Mouse (Mus musculus) gastrocnemius, postnatal 4 days (tissue): ENCODE results near the gene Lgi1. TPM values are rescaled to one million over a fixed set of nuclear protein-coding genes. Genes with fewer than 3 reads are reported as not detected.
A peak's percentile ranks its signal among the peaks of the same experiment; 100 is the strongest.

Source experiments
- DNase-seq, 2 experiments: peaks; one replicate each; pipeline ENCODE4 v3.0.0; 2021 to 2022; ENCODE audit warnings: low spot score in 2 of 2, mixed read lengths in 2 of 2
- total RNA-seq, 2 experiments: library from RNA; stranded (reverse); gene quantifications; 2 replicates each; pipeline ENCODE4 v1.2.3; 2021

Gene Lgi1
- total RNA-seq, 2 experiments from 2014 or later: 3.3 to 3.8 TPM

DNA sequence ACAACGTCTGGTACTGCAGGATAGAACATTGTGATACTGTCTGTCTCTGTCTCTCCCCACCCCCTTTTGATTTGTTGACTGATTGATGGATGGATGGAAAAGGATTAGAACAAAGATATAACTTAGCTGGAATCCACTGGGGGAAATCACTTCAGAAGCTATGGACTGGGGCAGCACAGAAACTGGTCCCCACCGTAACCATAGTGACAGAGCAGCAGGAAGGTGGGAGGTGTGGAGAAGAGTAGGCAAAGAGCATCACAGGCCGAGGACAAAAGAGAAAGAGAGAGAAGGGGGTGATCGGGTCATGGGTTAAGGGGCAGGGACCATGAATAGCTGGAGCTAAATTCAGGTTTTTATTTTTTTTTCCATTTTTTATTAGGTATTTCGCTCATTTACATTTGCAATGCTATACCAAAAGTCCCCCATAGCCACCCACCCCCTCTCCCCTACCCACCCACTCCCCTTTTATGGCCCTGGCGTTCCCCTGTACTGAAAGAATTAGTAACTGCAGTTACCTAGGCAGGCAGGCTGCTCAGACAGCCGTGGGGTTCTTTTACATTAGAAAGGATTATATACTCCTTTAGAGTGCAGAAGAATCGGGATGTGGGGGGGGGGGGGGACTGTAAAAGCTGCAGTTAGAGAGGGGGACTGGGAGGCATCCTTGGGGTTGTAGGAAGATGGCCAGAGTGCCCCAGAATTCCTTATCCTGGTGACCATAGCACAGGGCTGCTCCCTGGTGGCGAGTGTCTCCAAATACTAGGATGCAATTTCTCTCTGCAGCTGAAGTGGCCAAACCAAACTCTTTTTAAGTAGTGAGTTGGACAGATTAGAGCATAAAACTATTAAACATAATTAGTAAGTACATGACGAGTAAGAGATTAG lies 60.1 kb downstream of the Lgi1 start:
- DNase-seq: peak in 1 of 2 experiments; percentile 18

DNA sequence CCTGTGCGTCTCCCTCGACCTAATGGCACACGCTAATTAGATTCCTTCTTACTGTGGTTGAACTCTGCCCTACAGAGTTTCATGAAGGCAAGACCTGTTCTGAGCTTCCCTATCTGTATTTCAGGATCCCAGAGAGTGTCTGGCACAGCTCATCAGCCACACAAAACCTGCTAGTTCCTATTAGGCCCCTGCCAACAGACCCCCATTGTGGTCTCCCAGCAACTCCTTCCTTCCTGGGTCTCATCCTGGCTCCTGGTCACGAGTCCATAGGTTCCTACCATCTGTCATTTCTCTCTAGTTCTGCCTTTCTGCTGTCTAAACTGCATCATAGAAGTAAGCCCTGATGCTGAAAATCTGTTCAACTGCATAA lies 60.7 kb downstream of the Lgi1 start:
- DNase-seq: no peak

DNA sequence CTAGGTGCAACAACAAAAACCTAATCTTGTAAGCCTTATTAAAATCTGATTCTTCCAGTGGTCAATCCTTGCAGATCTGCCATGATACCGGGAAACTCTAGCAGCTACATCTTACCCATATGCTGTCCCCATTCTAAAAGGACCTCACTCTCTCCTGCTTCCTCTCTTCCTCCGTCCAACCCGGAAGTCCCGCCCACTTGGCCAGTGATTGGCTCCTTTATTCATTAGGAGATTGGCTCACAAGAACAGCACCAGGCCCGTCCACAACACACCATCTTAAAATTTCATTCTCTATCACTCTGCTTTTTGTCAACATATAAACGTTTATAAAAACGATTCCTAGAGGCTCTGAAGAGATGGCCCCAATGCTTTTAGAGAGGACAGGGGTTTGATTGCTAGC lies 61.5 kb downstream of the Lgi1 start:
- DNase-seq: no peak

DNA sequence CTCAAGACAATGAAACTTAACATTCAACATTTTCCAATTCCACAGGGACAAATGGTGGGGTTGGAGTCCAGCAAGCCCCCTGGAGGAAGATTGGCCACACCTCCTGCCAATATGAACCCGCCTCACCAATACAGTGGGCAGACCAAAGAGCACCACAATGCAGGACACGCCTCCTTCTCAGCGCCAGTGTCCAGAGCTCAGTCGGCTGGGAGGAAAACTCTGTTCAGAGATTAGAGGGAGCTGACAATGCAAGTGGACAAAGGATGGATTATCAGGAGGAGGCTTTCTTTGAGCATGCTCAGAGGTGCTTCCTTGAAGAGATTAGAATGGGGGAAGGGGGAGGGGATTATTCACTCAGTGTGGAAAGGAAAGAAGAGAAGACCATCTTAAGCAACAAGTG lies 62.7 kb downstream of the Lgi1 start:
- no peak for DNase-seq

DNA sequence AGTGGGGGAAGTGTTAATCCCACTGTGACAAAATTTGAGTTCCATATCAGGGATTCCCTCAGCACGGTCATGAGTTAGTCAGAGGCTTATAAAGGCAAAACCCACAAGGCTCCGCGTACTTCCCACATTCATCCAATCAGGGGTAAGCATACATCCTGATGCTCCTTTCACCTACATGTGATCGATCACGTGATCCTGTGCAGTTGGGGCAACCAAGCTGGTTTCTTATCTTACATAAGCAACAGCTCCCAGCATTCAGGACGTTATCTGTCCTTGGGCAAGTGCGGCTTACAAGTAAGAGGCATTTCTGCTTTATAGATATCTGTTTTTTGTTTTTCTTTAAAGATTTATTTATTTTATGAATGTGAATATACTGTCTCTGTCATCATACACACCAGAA lies 63.7 kb downstream of the Lgi1 start:
- no peak for DNase-seq

DNA sequence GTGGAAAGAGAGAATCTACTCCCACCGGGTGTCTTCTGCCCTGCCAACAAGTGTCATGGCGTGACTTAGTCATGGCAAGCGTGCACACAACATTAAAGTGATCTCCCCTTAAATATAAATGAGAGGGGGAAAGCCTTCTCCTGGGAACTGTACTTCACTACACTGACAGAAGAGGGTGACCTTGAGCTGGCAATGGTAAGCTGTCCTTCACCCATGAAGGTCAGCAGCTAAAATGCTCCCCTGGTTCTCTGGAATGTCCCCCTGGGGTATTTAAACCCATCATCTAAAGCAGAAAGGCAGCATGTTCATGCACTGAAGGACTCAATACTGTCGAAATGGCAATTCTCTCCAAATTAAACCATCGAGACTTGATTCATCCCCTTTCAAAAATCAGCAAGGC lies 64.9 kb downstream of the Lgi1 start:
- DNase-seq: no peak

DNA sequence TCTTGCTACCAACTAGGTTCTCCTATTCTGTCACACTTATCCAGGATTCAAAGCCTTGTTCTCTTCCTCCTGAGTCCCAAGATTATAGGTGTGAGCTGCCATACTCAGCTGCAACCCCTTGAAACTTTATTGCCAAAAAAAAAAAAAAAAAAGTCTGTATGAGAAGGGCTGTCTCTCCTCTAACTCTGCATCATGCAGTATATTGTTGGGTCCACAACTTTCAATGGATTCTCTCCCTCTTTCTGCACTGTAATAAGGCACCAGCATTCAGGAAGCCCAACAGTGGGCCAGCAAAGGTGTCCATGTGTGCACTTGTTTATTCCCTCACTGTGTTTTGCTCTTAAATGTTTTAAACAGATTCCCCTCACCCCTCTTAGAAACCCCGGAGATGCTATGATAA lies 66.7 kb downstream of the Lgi1 start:
- DNase-seq: no peak

DNA sequence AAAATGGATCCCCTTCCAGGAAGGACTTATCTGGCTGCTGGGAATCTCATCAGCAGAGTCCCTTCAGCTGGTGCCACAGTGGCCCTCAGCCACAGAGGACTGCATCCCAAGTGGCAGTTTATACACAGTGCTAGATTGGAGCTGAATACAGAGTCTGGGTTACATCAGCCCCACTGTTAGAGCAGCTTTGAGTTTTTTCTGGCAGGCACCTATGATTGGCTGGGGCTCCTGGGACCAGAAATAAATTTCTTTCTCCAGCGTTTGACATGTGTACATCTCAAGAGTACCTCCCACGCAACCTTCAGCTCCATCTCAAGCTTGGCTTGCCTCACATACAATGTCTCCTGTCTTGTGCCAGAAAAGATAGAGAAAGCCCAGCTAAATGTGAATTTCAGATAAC lies 67.9 kb downstream of the Lgi1 start:
- no peak for DNase-seq

DNA sequence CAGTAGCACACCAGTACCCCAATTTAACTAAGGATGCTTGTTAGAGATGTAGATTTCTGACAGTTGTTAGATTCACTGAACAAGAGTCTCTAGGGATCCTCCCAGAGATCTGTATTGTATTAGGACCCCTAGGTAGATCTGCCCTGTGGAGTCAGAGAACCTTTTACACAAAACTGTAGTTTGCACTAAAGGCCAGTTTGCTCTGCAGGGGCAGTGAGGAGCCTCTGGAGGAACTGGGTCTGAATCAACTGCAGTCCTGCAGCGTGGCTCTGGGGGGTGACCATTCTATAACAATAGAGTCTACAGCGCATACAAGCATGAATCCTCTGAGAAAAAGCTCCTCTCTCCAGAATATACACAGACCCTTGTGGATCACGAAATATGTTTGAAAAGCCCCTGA lies 68.5 kb downstream of the Lgi1 start:
- DNase-seq: no peak

DNA sequence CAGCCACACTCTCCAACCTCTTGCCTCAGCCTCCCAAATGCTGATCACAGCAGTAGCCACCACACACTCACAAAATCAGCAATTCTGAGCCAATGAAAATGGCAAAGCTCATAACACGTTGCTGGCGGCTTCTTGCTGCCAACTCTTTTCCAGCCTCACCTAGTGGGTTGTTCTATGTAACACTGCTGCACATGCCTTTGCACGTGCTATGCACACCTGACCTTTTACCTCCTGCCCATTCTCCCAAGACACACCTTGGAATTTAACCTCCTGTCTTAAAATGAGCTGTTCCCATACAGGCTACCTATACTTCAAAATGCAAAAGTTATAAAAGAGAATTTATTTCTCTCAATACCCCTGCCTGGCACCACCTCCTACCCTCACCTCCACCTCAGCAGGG lies 72.2 kb downstream of the Lgi1 start:
- no peak for DNase-seq

DNA sequence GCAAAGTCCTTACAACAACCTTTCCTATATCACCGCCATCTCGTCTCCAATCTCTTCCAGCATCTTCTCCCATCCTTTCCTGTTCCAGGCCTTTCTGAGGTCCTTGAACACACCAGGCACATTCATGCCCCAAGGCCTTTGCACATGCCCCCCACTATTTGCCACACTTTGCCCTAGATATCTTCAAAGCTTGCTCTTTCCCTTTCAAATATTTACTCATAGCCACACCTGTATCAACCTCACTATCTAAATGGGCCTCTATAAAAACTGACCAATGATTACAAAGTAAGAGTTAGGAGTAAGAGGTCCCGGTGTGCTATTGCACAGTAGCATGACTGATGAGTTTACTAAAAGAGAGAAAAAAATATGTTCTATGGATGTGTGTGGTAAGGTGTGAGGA lies 73.0 kb downstream of the Lgi1 start:
- DNase-seq: no peak

DNA sequence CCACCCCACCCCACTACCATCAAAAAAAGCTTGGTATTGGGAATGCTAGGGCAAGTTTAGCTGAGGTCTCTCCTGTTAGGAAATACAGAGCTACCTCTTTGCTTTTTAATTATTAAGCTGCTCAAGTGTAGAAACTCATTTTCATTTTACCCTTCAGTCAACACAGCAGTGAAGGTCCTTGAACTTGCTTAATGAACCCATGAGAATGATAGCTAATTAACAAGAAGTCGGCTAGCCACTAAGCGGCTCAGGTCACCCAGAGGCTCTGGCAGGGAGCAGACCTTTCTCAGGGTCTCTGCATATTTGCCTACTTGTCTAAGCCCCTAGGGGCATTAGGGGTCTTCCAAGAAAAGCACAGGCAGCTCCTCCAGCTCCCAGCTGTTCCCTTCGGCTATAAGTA lies 75.4 kb downstream of the Lgi1 start:
- no peak for DNase-seq

DNA sequence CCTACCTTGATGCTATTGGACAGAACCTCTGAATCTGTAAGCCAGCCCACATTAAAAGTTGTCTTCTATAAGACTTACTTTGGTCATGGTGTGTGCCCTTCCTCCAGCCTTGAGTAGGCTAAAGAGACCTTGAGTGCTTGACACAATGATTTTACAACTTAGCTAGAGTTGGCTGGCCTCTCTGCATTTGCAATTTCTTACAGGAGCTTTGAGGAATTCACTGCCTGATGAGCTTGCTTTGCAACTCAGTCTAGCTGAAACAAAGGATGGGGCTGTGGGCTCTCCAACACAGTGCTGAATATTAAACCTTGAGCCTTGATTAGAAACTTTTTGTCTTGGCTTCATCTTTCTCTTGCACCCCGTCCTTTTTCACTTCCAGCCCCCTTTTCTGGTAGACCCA lies 78.9 kb downstream of the Lgi1 start:
- DNase-seq: no peak

DNA sequence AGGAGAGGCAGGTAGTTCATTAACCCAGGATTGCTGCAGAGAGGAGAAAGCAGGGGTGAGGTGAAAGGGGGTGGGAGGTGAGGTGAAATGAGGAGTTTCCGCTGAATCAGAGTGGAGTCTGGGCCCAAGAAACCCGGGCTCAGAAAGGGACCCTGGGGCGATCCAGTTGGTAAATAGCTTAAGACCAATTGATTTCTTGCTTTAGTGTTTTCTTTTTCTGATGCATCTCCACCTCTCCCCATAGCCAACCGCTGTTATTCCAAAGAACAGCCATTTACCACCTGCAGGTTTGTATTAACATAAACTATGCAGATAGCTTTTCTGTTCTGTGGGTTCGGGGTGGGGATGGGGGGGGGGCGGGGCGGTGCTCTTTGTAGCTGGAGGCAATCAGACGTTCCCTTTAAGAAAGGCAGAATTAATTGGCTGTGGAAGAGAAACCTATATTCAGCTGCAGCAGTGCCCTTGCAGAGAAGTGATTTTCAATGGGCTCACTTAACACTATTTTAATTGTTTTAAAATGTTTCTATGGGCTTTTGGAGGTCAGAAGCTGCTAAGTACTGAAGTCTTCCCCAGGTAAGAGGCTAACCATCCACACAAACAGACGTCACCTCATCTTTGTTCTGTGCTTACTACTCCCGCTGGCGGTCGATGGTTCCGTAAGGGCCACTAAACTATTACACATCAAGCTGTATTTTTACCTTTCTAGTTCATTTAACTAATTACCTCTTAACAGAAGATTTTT lies 84.1 kb downstream of the Lgi1 start:
- no peak for DNase-seq

DNA sequence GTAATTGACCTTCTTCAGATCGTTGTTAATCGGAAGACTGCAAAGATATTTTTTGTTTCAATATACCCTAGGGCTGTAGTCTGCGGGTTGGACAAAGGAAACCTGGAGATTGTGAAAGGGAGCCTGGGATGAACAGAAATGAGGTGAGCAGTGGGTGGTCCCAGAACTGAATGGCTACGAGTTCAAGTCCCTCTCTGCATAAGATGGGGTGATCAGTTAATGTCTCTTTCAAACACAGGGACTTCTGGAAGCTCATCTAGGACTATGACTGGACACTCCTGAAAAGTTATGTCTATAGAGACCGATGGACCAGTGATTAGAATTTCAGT lies 84.6 kb downstream of the Lgi1 start:
- no peak for DNase-seq

DNA sequence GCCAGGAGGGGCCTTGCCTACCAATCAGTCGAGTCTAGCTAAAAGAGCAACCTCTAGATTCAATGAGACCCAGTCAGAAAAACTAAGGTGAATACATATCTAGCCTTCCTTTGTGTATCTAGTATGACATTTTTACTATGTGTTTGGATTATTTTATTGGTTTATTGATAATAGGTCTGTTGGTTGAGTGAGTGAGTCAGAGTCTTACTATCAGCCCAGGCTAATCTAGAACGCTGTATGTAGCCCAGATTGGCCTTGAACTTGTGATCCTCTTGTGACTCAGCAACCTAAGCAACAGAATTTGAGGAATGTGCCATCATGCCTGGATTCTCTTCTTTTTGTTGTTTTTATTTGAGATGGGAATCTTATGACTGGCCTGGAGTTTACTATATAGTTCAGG lies 86.9 kb downstream of the Lgi1 start:
- DNase-seq: no peak

DNA sequence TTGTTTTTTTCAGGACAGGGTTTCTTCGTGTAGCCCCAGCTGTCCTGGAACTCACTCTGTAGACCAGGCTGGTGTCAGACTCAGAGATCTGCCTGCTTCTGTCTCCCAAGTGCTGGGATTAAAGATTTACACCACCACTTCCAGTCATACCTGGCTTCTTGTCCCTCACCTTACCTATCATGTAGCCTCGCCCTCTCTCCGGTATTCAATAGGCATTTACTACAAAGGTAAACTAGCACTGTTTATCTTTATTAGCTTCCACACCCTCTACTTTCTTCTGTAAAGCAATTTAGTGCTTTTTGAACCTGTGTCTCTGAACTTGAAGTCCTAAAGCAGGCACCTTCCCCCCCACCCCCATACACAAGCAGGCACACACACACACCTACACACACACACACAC lies 87.4 kb downstream of the Lgi1 start:
- no peak for DNase-seq

DNA sequence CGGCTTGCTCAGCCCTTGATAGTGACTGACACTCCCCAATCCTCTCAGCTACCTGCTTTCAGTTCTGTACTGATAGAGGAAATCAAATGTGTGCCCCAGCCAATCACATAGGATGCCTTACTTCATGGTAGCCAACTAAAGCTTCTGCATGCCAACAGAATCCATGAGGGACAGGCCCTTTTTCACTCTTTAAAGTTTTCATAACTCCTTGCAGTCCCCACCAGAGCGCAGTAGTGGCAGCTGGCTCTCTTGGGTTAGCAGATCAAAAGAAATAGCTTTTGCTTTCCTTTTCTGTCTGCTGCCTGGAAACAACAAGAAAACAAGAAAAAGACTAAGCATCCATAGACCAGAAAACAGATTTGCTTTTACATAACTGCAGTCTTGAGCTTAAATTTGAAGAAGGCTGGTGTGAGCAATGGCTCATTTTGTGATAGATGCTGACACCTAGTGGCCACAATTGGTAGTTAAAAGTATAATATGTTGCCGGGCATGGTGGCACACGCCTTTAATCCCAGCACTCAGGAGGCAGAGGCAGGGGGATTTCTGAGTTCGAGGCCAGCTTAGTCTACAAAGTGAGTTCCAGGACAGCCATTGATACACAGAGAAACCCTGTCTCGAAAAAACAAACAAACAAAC lies 88.3 kb downstream of the Lgi1 start:
- no peak for DNase-seq

DNA sequence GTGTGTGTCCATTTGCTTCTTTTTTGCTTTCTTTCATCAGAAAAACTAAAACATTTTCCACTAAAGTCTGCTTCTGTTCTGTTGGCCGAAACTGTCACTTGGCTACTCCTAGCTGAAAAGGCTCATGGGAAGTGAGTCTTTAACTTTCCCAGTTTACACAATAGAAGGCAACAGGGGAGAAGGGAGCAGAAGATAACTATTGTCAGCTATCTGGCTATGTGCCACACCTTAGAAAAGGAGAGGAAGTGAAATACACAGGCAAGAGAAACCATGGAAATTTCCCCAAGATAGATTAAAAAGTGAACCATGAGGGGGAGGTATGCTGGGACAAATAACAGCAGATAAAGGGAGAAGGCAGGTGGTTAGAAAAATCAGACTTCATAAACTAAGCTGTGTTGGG lies 89.9 kb downstream of the Lgi1 start:
- no peak for DNase-seq

DNA sequence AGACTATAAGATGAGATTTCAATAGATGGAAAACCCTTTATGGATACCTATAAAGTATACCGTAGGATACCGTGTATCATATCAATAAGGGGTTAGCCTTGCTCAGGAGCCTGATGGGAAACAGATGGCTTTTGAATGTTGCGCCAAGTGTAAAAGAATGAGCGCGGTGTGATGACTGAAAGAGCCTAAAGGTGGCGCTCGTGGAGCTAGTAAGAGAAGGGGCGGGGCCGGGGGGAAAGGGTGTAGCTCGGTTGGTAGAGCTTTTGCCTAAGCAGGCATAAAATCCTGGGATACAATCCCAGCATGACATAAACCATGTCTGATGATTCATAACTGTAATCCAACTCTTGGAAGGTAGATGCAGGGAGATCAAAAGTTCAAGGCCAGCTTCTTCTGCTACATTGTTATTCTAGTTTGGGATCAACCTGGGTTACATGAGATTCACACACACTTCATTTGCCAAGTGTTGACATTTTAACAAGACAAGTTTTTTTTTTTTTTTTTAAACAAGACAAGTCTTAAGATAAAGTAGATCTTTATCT lies 90.6 kb downstream of the Lgi1 start:
- DNase-seq: no peak

DNA sequence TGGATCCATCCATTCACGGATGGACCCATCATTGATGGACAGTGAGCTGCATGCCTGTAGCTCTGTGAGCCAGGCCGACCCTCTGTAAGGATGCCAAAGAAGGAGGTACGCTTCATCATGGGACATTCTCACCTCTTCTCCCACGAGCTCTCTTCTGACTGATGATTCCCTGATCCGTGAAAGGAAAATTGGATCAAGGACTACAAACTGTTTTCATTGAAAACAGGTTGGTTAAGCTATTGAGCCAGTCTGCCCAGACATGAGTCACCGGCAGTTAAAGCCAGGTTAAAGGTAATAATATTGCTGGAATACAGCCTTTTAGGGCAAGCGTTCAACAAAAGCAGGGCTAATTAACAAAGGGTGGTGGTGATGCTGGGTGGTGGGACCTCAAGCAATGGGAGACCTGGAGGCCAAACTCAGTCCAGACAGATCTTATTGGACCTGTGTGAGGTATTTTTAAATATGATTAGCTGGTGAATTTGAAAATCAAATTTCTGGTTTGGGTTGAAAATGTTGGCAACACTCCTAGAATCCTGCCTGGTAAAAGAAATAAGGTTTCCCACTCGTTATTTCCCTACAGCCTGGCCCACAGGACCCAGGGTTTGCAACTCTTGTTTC lies 92.0 kb downstream of the Lgi1 start:
- no peak for DNase-seq
